11 mouse cellular contexts compared by ENCODE assay signal in genomic region chr11:119862523-119863299, GRCm38 (mm10). TPM values are rescaled to one million over a fixed set of nuclear protein-coding genes. Genes with fewer than 3 reads are reported as not detected.
DNase-seq lines count a peak whose midpoint lies in the region; ATAC-seq and TF ChIP-seq lines count a peak whose summit lies in the region.
"Had no signal": no experiment of that assay in that cellular context is flagged by ENCODE, and none has a peak within 500 bp of the region (broad histone marks: within the 10 kb centered on the region; RNA-seq: fewer than 3 reads in every experiment).

No protein-coding gene starts in this region.

- H3K4me1 ChIP-seq in liver, adult 2 months (ENCODE audit: control insufficient read depth, insufficient read depth, low read length): no peaks in the 10 kb centered on the region
- H3K4me1 ChIP-seq in liver, embryonic 11.5 days (replicated peaks; ENCODE audit: control insufficient read depth, insufficient read depth, low read length): no peaks in the 10 kb centered on the region
- peaks cover 17 to 36% of the 10 kb centered on the region in 2 experiments for H3K4me1 ChIP-seq in CH12.LX (ENCODE audit: control insufficient read depth in 1 of 2, insufficient read depth in 2 of 2)

- H3K9ac ChIP-seq in liver, adult 2 months (ENCODE audit: low read depth, low read length): no peak overlapping the region
- H3K9ac ChIP-seq in liver, embryonic 11.5 days (ENCODE audit: low read depth, low read length): no peak overlapping the region
- H3K9ac ChIP-seq in CH12.LX (ENCODE audit: insufficient read depth, low read depth): no peak overlapping the region

- in situ Hi-C loops in CH12.LX (cut with MboI; ENCODE audit: low pct_ligation_motif_present, low pct_unique_long_range_greater_than_20kb, low sequenced_read_pairs): no loop called here

- H3K27me3 ChIP-seq in liver, adult 2 months (ENCODE audit: control insufficient read depth, insufficient read depth, low read length): no peaks in the 10 kb centered on the region
- no peaks in the 10 kb centered on the region for H3K27me3 ChIP-seq in liver, embryonic 11.5 days (replicated peaks; ENCODE audit: control insufficient read depth, insufficient read depth, low read length)
- no peaks in the 10 kb centered on the region for H3K27me3 ChIP-seq in CH12.LX (replicated peaks)

- no peak for TF ChIP-seq CTCF in liver, adult 2 months (IDR thresholded peaks at IDR 0.05; ENCODE audit: low read depth, low read length)
- TF ChIP-seq CTCF in CH12.LX (conservative IDR thresholded peaks at IDR 0.05 in 1 of 2, IDR thresholded peaks at IDR 0.05 in 1 of 2; ENCODE audit: low read depth in 2 of 2, low read length in 2 of 2): no peak

- peaks cover 11% of the 10 kb centered on the region; the same call in 1 of the 2 replicates for H3K36me3 ChIP-seq in liver, adult 2 months (ENCODE audit: control insufficient read depth, insufficient read depth, low read length)
- peaks cover 3% of the 10 kb centered on the region; the same call in 1 of the 2 replicates for H3K36me3 ChIP-seq in liver, embryonic 11.5 days (ENCODE audit: control insufficient read depth, insufficient read depth, low read length)
- H3K36me3 ChIP-seq in CH12.LX (replicated peaks in 1 of 2; ENCODE audit: control insufficient read depth in 1 of 2, insufficient read depth in 1 of 2, low read length in 1 of 2): peaks cover 32 to 80% of the 10 kb centered on the region in 2 experiments

- dilution Hi-C loops in CH12.LX (cut with MboI; ENCODE audit: extremely low pct_ligation_motif_present, extremely low pct_unique_long_range_greater_than_20kb, low sequenced_read_pairs): no loop called here

- no peak for TF ChIP-seq EP300 in CH12.LX (IDR thresholded peaks at IDR 0.05; ENCODE audit: low read length)

- no peak overlapping the region for H3K4me2 ChIP-seq in liver, embryonic 11.5 days
- peak overlapping the region; percentile 53 for H3K4me2 ChIP-seq in CH12.LX (ENCODE audit: insufficient read depth, low read depth, poor library complexity, severe bottlenecking)

- no peaks in the 10 kb centered on the region for H3K9me3 ChIP-seq in liver, embryonic 11.5 days (ENCODE audit: control insufficient read depth, low read length)
- no peaks in the 10 kb centered on the region for H3K9me3 ChIP-seq in CH12.LX (replicated peaks; ENCODE audit: low read length)

- no peak for ATAC-seq in liver, embryonic 11.5 days (replicated peaks; ENCODE audit: low FRiP score)
- peak; percentile 47 for ATAC-seq in megakaryocyte, adult 5-6 weeks (ENCODE audit: poor library complexity, severe bottlenecking)
- no peak for ATAC-seq in cerebellum, adult (ENCODE audit: insufficient number of reproducible peaks, low FRiP score, low TSS enrichment)

- no peak overlapping the region for H3K4me3 ChIP-seq in liver, adult 2 months (ENCODE audit: insufficient read depth, low read depth, low read length)
- no peak overlapping the region for H3K4me3 ChIP-seq in liver, embryonic 11.5 days (ENCODE audit: low read depth, low read length)
- no peak overlapping the region for H3K4me3 ChIP-seq in CH12.LX (replicated peaks in 1 of 3; ENCODE audit: low read depth in 2 of 3, low read length in 2 of 3, poor library complexity in 1 of 3)

- TF ChIP-seq RAD21 in CH12.LX (IDR thresholded peaks at IDR 0.05; ENCODE audit: low read depth, low read length): no peak

- no peaks in the 10 kb centered on the region for H3K79me2 ChIP-seq in liver, adult 2 months (ENCODE audit: control insufficient read depth, insufficient read depth, low read length)
- H3K79me2 ChIP-seq in CH12.LX (replicated peaks; ENCODE audit: control insufficient read depth, extremely low read depth, insufficient read depth, poor library complexity, severe bottlenecking): no peaks in the 10 kb centered on the region

- peak; percentile 10 for DNase-seq in liver, adult 2 months (ENCODE audit: extremely low read depth, low read depth, low spot score)
- no peak for DNase-seq in liver, embryonic 11.5 days (ENCODE audit: low spot score)
- peak; percentile 39 for DNase-seq in CH12.LX (ENCODE audit: extremely low read depth)
- DNase-seq in NIH3T3 (ENCODE audit: low read depth): peak; percentile 25
- DNase-seq in frontal cortex, postnatal 10 days (ENCODE audit: low spot score in 2 of 2): no peak
- DNase-seq in right cerebral cortex, postnatal 4 days: no peak
- DNase-seq: cerebellum, adult 2 months; kidney, adult 8-10 months; thymus, postnatal 4 days had no signal

- 89% methylated on average over 8 of the region's 8 CpGs for WGBS in liver, adult 2 months
- 89% methylated on average over 8 of the region's 8 CpGs for WGBS in liver, embryonic 11.5 days

- TF ChIP-seq POLR2A in liver, adult 2 months (IDR thresholded peaks at IDR 0.05; ENCODE audit: extremely low read depth, insufficient read depth, low read length): no peak
- TF ChIP-seq POLR2A in CH12.LX (IDR thresholded peaks at IDR 0.05; ENCODE audit: low read depth, low read length): no peak

- no peak overlapping the region for H3K27ac ChIP-seq in liver, adult 2 months (replicated peaks; ENCODE audit: insufficient read depth, low read depth, low read length)
- no peak overlapping the region for H3K27ac ChIP-seq in liver, embryonic 11.5 days (ENCODE audit: low read depth, low read length)
- H3K27ac ChIP-seq in CH12.LX (ENCODE audit: insufficient read depth, low read depth): peak overlapping the region; percentile 19; the same call in 1 of the 2 replicates

TF ChIP-seq in CH12.LX, 34 proteins besides CTCF, POLR2A, EP300 and RAD21:
- no peak for TF ChIP-seq ETS1 (conservative IDR thresholded peaks at IDR 0.05; ENCODE audit: low read depth, low read length)
- no peak for TF ChIP-seq GABPA (IDR thresholded peaks at IDR 0.05; ENCODE audit: insufficient replicate concordance, low read depth, low read length)
- no peak for TF ChIP-seq BHLHE40 (IDR thresholded peaks at IDR 0.05; ENCODE audit: low read depth, low read length)
- no peak for TF ChIP-seq SMC3 (IDR thresholded peaks at IDR 0.05; ENCODE audit: low read depth, low read length)
- TF ChIP-seq MAX (IDR thresholded peaks at IDR 0.05; ENCODE audit: low read length): no peak
- TF ChIP-seq CHD2 (IDR thresholded peaks at IDR 0.05; ENCODE audit: low read length): no peak
- no peak for TF ChIP-seq USF2 (conservative IDR thresholded peaks at IDR 0.05; ENCODE audit: low read depth, low read length)
- TF ChIP-seq E2F4 (IDR thresholded peaks at IDR 0.05; ENCODE audit: insufficient replicate concordance, low read depth, low read length): no peak
- TF ChIP-seq UBTF (IDR thresholded peaks at IDR 0.05; ENCODE audit: low read depth, low read length): no peak
- no peak for TF ChIP-seq PAX5 (IDR thresholded peaks at IDR 0.05; ENCODE audit: low read length)
- no peak for TF ChIP-seq SIN3A (IDR thresholded peaks at IDR 0.05; ENCODE audit: low read length)
- TF ChIP-seq MAFK (IDR thresholded peaks at IDR 0.05; ENCODE audit: insufficient replicate concordance, low read length): no peak

RNA-seq across cellular contexts. Expression of gene Chmp6, which starts 50.5 kb away (rescaled TPM):
- total RNA-seq in liver, adult 2 months (2014; rRNA removed): 20.6 and 21.6 TPM in 2 replicates
- polyA plus RNA-seq in liver, adult 2 months (2012; rRNA removed): 34.2 and 34.9 TPM in 2 replicates
- 70.1 and 77.2 TPM in 2 replicates for polyA plus RNA-seq in liver, embryonic 11.5 days (2014; fragmentation: Nextera tagmentation; extraction: Ambion mirVana)
- total RNA-seq in CH12.LX (2012; rRNA removed): 59.7 and 67.2 TPM in 2 replicates
- total RNA-seq in CH12.LX (2014; rRNA removed): 63.2 and 70.6 TPM in 2 replicates
- polyA plus RNA-seq in CH12.LX (2012; ENCODE audit: insufficient read length, low read depth): 50.3 and 67.9 TPM in 2 replicates
- 20.7 and 21.7 TPM in 2 replicates for total RNA-seq in megakaryocyte, adult 5-6 weeks (2015)
- total RNA-seq in megakaryocyte, adult 5-6 weeks (2017): 54.8 and 79.3 TPM in 2 replicates

Comparison
In these comparisons a context has a peak if more than half of its experiments do, and no peak if none do; other contexts are left out.
1. DNase-seq: peak in liver, adult 2 months (single experiment), CH12.LX (single experiment) and NIH3T3 (single experiment); none in liver, embryonic 11.5 days (single experiment), frontal cortex, postnatal 10 days (0 of 2) and right cerebral cortex, postnatal 4 days (single experiment).